Mouse (Mus musculus) limb, embryonic 14.5 days (tissue): ENCODE measurements around the gene Tas2r143. TPM values are rescaled to one million over a fixed set of nuclear protein-coding genes. Genes with fewer than 3 reads are reported as not detected.

Source experiments
- ATAC-seq: fragments of 200-750 bp; cut with Nextera tagmentation; 2 replicates; pipeline ENCODE4 v1.8.0; 2017; ENCODE audit warnings: low read depth, moderate number of reproducible peaks, moderate TSS enrichment; ENCODE audit not compliant: low FRiP score
- DNase-seq: peaks from one replicate; pipeline ENCODE4 v3.0.0-alpha.2; 2015; ENCODE audit warnings: low spot score
- H3K27ac ChIP-seq: fragments of 300-500 bp; sonication (generic); replicated peaks from 2 replicates; pipeline ENCODE4 v1.5.1; 2014; ENCODE audit warnings: low read depth, mild to moderate bottlenecking, low read length, moderate library complexity, mixed read lengths
- H3K27me3 ChIP-seq: fragments of 300-500 bp; sonication (generic); 2 replicates; pipeline ENCODE4 v1.6.1; 2014; ENCODE audit warnings: low read length, mixed read lengths; ENCODE audit not compliant: control insufficient read depth, insufficient read depth
- H3K36me3 ChIP-seq: fragments of 300-500 bp; sonication (generic); 2 replicates; pipeline ENCODE4 v1.6.1; 2014; ENCODE audit warnings: mild to moderate bottlenecking, low read length, moderate library complexity, mixed read lengths; ENCODE audit not compliant: control insufficient read depth, insufficient read depth
- H3K4me1 ChIP-seq: fragments of 300-500 bp; sonication (generic); 2 replicates; pipeline ENCODE4 v1.6.1; 2014; ENCODE audit warnings: antibody characterized with exemption, low read length, mixed read lengths; ENCODE audit not compliant: control insufficient read depth, insufficient read depth
- H3K4me2 ChIP-seq: fragments of 300-500 bp; sonication (generic); replicated peaks from 2 replicates; pipeline ENCODE4 v1.6.1; 2014; ENCODE audit warnings: low read depth, mild to moderate bottlenecking, low read length, moderate library complexity; ENCODE audit not compliant: severe bottlenecking
- H3K4me3 ChIP-seq: fragments of 300-500 bp; sonication (generic); replicated peaks from 2 replicates; pipeline ENCODE4 v1.5.1; 2014; ENCODE audit warnings: low read length
- H3K9ac ChIP-seq: fragments of 300-500 bp; sonication (generic); 2 replicates; pipeline ENCODE4 v1.6.1; 2014; ENCODE audit warnings: mild to moderate bottlenecking, low read depth, low read length, moderate library complexity; ENCODE audit not compliant: severe bottlenecking
- H3K9me3 ChIP-seq: fragments of 300-500 bp; sonication (generic); 2 replicates; pipeline ENCODE4 v1.6.1; 2016; ENCODE audit warnings: low read length; ENCODE audit not compliant: control insufficient read depth
- POLR2A ChIP-seq: fragments of 200-500 bp; IDR thresholded peaks from 2 replicates; pipeline ENCODE4 v1.8.0; 2012; ENCODE audit warnings: inconsistent platforms, mild to moderate bottlenecking, moderate library complexity, borderline replicate concordance; ENCODE audit not compliant: insufficient read depth, insufficient read length; ENCODE audit errors: extremely low read depth
- WGBS: fragments of 180-500 bp; shearing (Covaris S2); extraction: QIAGEN DNeasy Blood & Tissue Kit; methylation state at CpG from one replicate; pipeline ENCODE4 v1.1.7; 2014; 5-methylcytosine and 5-hydroxymethylcytosine counted together
- polyA plus RNA-seq, 2 experiments: library from polyadenylated mRNA; depleted of rRNA in 1 of 2; stranded (reverse) in 1 of 2; unstranded in 1 of 2; fragments of >200 nt; fragmentation: Nextera tagmentation in 1 of 2; extraction: Ambion mirVana in 1 of 2; gene quantifications; 2 replicates each; pipeline versions ENCODE4 v1.2.1 to v1.2.3; 2012 to 2014

The Tas2r143 gene
- polyA plus RNA-seq, 2 experiments: 0.28 TPM; not detected in 1

GRCm38 (mm10) chr6:42370630-42371363, 29.2 kb upstream of the Tas2r143 start:
- no peak for TF ChIP-seq POLR2A
- Histone ChIP-seq H3K27ac (no peak overlapping the region), H3K4me2 (no peak overlapping the region), H3K4me1 (peaks cover 12% of the 10 kb centered on the region), H3K9ac (no peak overlapping the region), H3K4me3 (no peak overlapping the region), H3K27me3 (no peaks in the 10 kb centered on the region), H3K36me3 (no peaks in the 10 kb centered on the region), H3K9me3 (no peaks in the 10 kb centered on the region)
- WGBS: 42% methylated on average over 4 of the region's 4 CpGs
- peak; percentile 36 for DNase-seq
- ATAC-seq: no peak

DNA sequence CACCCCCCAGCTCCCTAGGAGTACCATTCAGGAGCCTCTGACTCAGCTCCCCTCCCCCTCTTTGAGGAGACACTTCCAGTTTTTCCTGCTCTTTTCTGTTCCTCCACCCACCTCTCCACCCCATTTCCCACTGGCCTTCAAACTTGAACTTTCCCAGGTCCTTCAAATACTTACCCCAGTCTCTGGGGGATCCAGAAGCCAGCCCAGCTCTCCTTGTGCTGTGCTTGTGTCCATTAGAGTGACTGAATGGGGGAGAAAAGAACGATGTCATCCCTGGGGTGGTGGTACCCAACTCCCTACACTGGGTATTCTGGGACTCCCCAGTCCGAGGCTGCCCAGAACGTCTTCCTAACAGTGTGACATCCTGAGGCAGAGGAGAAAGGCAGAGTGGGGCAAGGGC, 28.0 kb upstream of the Tas2r143 start:
- 8% methylated on average over 3 of the region's 3 CpGs for WGBS
- H3K27ac ChIP-seq: no peak overlapping the region
- no peaks in the 10 kb centered on the region for H3K27me3 ChIP-seq
- H3K4me1 ChIP-seq: peaks cover 12% of the 10 kb centered on the region
- H3K4me2 ChIP-seq: peak overlapping the region; percentile 96
- H3K36me3 ChIP-seq: no peaks in the 10 kb centered on the region
- no peak for TF ChIP-seq POLR2A
- H3K9me3 ChIP-seq: no peaks in the 10 kb centered on the region
- ATAC-seq (no peak), DNase-seq (no peak)
- H3K9ac ChIP-seq: no peak overlapping the region
- H3K4me3 ChIP-seq: peak overlapping the region; percentile 57

- Histone ChIP-seq H3K4me3 (peak overlapping the region; percentile 57), H3K36me3 (no peaks in the 10 kb centered on the region), H3K9me3 (no peaks in the 10 kb centered on the region), H3K4me1 (peaks cover 12% of the 10 kb centered on the region), H3K4me2 (peak overlapping the region; percentile 96), H3K27me3 (no peaks in the 10 kb centered on the region), H3K27ac (no peak overlapping the region), H3K9ac (peak overlapping the region; percentile 69; the same call in 1 of the 2 replicates)
- ATAC-seq (no peak), DNase-seq (no peak)
- TF ChIP-seq POLR2A: no peak
- WGBS: 15% methylated on average over 9 of the region's 9 CpGs
Measured at GRCm38 (mm10) chr6:42372421-42372815, 27.6 kb upstream of the Tas2r143 start.

DNA sequence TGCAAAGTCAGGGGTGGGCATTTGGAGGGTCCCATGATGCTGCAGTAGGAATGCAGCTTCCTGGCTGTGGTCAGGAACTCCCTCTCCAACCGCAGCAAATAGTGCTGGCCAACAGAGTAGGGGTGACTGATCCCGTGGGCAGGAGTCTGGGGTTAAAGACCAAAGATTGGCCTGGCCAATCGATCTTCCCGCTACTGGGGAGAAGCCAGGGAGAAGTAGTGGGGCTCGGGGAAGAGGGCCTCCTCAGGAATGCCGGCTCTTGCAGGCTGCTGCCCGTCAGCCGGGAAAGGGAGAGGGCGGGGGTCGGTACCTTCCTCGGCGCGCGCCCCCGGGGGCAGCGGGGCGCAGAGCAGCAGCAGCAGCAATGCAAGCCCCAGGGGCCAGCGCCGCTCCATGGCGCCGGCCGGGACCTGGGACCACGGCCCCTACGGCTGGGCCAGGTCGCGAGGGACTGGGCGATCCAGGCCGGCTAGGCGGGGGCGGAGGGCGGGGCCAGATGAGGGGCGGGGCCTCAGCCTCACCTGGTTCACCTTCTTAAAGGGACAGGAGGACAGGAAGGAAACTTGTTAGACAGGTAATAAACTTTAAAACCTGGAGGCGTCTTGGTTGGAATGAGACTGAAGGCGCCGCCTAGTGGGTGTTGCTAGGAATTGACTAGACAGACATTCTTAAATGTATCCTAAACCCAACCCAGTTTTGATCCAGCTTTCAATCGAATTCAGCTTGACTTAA, 27.1 kb upstream of the Tas2r143 start, which contains the start of gene Epha1:
Gene Epha1, minus strand, starts transcription at position 453 of the 732 bp plus-strand sequence.
- Histone ChIP-seq H3K4me2 (peak within 1 kb of the TSS; percentile 96), H3K27me3 (no peaks in the 10 kb centered on the region), H3K4me1 (peaks cover 12% of the 10 kb centered on the region), H3K9ac (peak within 1 kb of the TSS; percentile 69), H3K4me3 (peak within 1 kb of the TSS; percentile 57), H3K9me3 (no peaks in the 10 kb centered on the region), H3K27ac (no peak within 1 kb of the TSS), H3K36me3 (no peaks in the 10 kb centered on the region)
- ATAC-seq (peak; percentile 42), DNase-seq (peak; percentile 83)
- no peak for TF ChIP-seq POLR2A
- 2% methylated on average over 35 of the region's 36 CpGs for WGBS

DNA sequence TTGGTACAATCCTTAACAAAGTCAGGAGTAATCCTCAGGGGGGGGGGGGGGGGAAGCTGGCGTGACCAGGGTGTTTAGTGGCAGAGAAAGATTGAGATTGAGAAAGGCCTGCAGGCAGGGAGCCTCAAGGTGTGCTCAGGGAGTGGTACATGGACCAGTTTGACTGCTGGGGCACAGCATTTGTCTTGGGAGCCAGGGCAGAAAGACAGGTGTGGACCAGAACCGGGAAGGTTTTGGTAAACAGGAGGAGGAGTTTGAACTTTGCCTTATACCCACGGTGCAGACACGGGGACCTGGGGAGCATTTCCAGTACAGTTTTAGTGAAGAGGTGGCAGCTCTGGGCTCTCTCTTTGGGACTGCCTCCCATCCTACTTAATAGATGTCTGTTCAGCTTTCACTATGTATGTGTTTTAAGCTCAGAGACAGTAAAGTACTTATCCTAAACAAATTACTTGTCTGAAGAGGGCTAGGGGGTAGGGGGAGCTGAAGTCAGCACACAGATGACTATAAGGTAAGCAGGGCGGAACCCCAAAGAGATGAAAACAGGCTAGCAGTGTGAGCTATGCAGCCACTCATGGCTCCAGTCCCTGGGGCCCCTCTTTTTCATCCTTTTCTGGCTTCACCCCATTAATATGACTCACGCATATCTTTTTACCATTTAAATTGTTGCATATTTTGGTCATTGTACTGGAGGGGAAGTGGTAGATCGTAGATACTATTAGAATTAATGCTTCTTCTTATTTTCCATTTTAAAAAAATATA, 26.2 kb upstream of the Tas2r143 start:
- ATAC-seq: no peak
- Histone ChIP-seq H3K36me3 (no peaks in the 10 kb centered on the region), H3K27me3 (no peaks in the 10 kb centered on the region), H3K9ac (0 out of 2 replicates have a peak overlapping the region, but pooled peaks have one; percentile 69), H3K4me1 (peaks cover 12% of the 10 kb centered on the region), H3K9me3 (no peaks in the 10 kb centered on the region), H3K4me3 (peak overlapping the region; percentile 57), H3K4me2 (peak overlapping the region; percentile 96), H3K27ac (no peak overlapping the region)
- WGBS: 47% methylated on average over 6 of the region's 7 CpGs
- no peak for DNase-seq
- TF ChIP-seq POLR2A: no peak
